Mouse (Mus musculus) midbrain, embryonic 11.5 days (tissue): ENCODE data around the gene Gm38431. TPM values are rescaled to one million over a fixed set of nuclear protein-coding genes. Genes with fewer than 3 reads are reported as not detected.

Experiments
- ATAC-seq: fragments of 200-750 bp; cut with Nextera tagmentation; 2 replicates; pipeline ENCODE4 v1.8.0; 2017; ENCODE audit warnings: moderate TSS enrichment, moderate library complexity; ENCODE audit not compliant: low FRiP score
- DNase-seq: peaks from one replicate; pipeline ENCODE4 v3.0.0; 2015; ENCODE audit warnings: low spot score; ENCODE audit errors: missing footprints
- H3K27ac ChIP-seq: fragments of 300-500 bp; sonication (generic); 2 replicates; pipeline ENCODE4 v1.5.1; 2014; ENCODE audit warnings: low read depth, low read length
- H3K27me3 ChIP-seq: fragments of 300-500 bp; sonication (generic); 2 replicates; pipeline ENCODE4 v1.6.1; 2014; ENCODE audit warnings: mild to moderate bottlenecking, low read length, moderate library complexity, mixed read lengths; ENCODE audit not compliant: control insufficient read depth, insufficient read depth
- H3K36me3 ChIP-seq: fragments of 300-500 bp; sonication (generic); 2 replicates; pipeline ENCODE4 v1.6.1; 2014; ENCODE audit warnings: mild to moderate bottlenecking, low read length, moderate library complexity, mixed read lengths; ENCODE audit not compliant: control insufficient read depth, insufficient read depth
- H3K4me1 ChIP-seq: fragments of 300-500 bp; sonication (generic); 2 replicates; pipeline ENCODE4 v1.6.1; 2014; ENCODE audit warnings: low read length; ENCODE audit not compliant: control insufficient read depth, insufficient read depth
- H3K4me2 ChIP-seq: fragments of 300-500 bp; sonication (generic); 2 replicates; pipeline ENCODE4 v1.6.1; 2014; ENCODE audit warnings: mild to moderate bottlenecking, moderate library complexity
- H3K4me3 ChIP-seq: fragments of 300-500 bp; sonication (generic); 2 replicates; pipeline ENCODE4 v1.5.1; 2014; ENCODE audit warnings: low read depth, low read length
- H3K9ac ChIP-seq: fragments of 300-500 bp; sonication (generic); 2 replicates; pipeline ENCODE4 v1.6.1; 2014; ENCODE audit warnings: low read length
- H3K9me3 ChIP-seq: fragments of 300-500 bp; sonication (generic); 2 replicates; pipeline ENCODE4 v1.6.1; 2016; ENCODE audit warnings: low read length; ENCODE audit not compliant: control insufficient read depth
- WGBS: fragments of 180-500 bp; shearing (Covaris S2); extraction: QIAGEN DNeasy Blood & Tissue Kit; methylation state at CpG from one replicate; pipeline ENCODE4 v1.1.7; 2014; 5-methylcytosine and 5-hydroxymethylcytosine counted together
- polyA plus RNA-seq: library from polyadenylated mRNA; unstranded; fragments of >200 nt; fragmentation: Nextera tagmentation; extraction: Ambion mirVana; gene quantifications from 2 replicates; pipeline ENCODE4 v1.2.1, GENCODE M21; 2014

Gm38431 gene
- 2.0 and 2.1 TPM in 2 replicates for polyA plus RNA-seq

- Histone ChIP-seq H3K4me3 (peak within 1 kb of the TSS; percentile 76), H3K36me3 (peaks cover 11% of the 10 kb centered on the region; the same call in 1 of the 2 replicates), H3K27ac (peak within 1 kb of the TSS; percentile 71), H3K27me3 (no peaks in the 10 kb centered on the region), H3K4me2 (peak within 1 kb of the TSS; percentile 89), H3K9ac (peak within 1 kb of the TSS; percentile 89), H3K4me1 (peaks cover 12% of the 10 kb centered on the region), H3K9me3 (no peaks in the 10 kb centered on the region)
- DNase-seq: peak; percentile 99
- ATAC-seq: peak; percentile 100
- under 1% methylated on average over 54 of the region's 54 CpGs for WGBS
Measured at GRCm38 (mm10) chr9:21091707-21092320, at the start of gene Gm38431, which contains the start of gene Raver1. TSS of gene Gm38431 (minus strand) at chr9:21091997. TSS of gene Raver1 (minus strand) at chr9:21092008.

GRCm38 (mm10) chr9:21138386-21138785 lies 46.6 kb upstream of the Gm38431 start:
- Histone ChIP-seq H3K4me2 (no peak overlapping the region), H3K9ac (no peak overlapping the region), H3K27ac (no peak overlapping the region), H3K36me3 (peaks cover 39% of the 10 kb centered on the region), H3K9me3 (no peaks in the 10 kb centered on the region), H3K27me3 (no peaks in the 10 kb centered on the region), H3K4me3 (no peak overlapping the region), H3K4me1 (no peaks in the 10 kb centered on the region)
- WGBS: 94% methylated on average over 4 of the region's 4 CpGs
- DNase-seq (no peak), ATAC-seq (no peak)

GRCm38 (mm10) chr9:21137229-21137628 lies 45.4 kb upstream of the Gm38431 start:
- peaks cover 28% of the 10 kb centered on the region for H3K36me3 ChIP-seq
- 0 out of 2 replicates have a peak, but pooled peaks have one; percentile 26 for ATAC-seq
- WGBS: 57% methylated on average over 3 of the region's 3 CpGs

GRCm38 (mm10) chr9:21136401-21136800 lies 44.6 kb upstream of the Gm38431 start:
- H3K4me1 ChIP-seq: no peaks in the 10 kb centered on the region
- no peak overlapping the region for H3K4me2 ChIP-seq
- no peak overlapping the region for H3K9ac ChIP-seq
- H3K27me3 ChIP-seq: no peaks in the 10 kb centered on the region
- H3K9me3 ChIP-seq: no peaks in the 10 kb centered on the region
- DNase-seq (no peak), ATAC-seq (no peak)
- no peak overlapping the region for H3K27ac ChIP-seq
- no peak overlapping the region for H3K4me3 ChIP-seq
- H3K36me3 ChIP-seq: peaks cover 22% of the 10 kb centered on the region
- WGBS: 90% methylated on average over 6 of the region's 6 CpGs

More at GRCm38 (mm10) chr9:21137229-21137628, 45.4 kb upstream of the Gm38431 start:
- H3K9me3 ChIP-seq: no peaks in the 10 kb centered on the region
- H3K9ac ChIP-seq: no peak overlapping the region
- no peak overlapping the region for H3K4me2 ChIP-seq
- H3K4me3 ChIP-seq: no peak overlapping the region
- no peaks in the 10 kb centered on the region for H3K4me1 ChIP-seq
- H3K27ac ChIP-seq: no peak overlapping the region
- peak; percentile 93 for DNase-seq
- H3K27me3 ChIP-seq: no peaks in the 10 kb centered on the region

- H3K4me3 ChIP-seq: no peak overlapping the region
- no peaks in the 10 kb centered on the region for H3K4me1 ChIP-seq
- DNase-seq: no peak
Measured at GRCm38 (mm10) chr9:21135941-21136381, 44.2 kb upstream of the Gm38431 start.

GRCm38 (mm10) chr9:21135329-21135890 lies 43.6 kb upstream of the Gm38431 start:
- WGBS: 76% methylated on average over 4 of the region's 4 CpGs
- Histone ChIP-seq H3K4me3 (no peak overlapping the region), H3K9ac (no peak overlapping the region), H3K36me3 (peaks cover 13% of the 10 kb centered on the region), H3K27me3 (no peaks in the 10 kb centered on the region), H3K27ac (no peak overlapping the region), H3K9me3 (no peaks in the 10 kb centered on the region), H3K4me1 (0 out of 2 replicates have a peak, but pooled peaks cover 3% of the 10 kb centered on the region), H3K4me2 (no peak overlapping the region)
- no peak for ATAC-seq
- DNase-seq: no peak

More at GRCm38 (mm10) chr9:21135941-21136381, 44.2 kb upstream of the Gm38431 start:
- H3K4me2 ChIP-seq: no peak overlapping the region
- no peaks in the 10 kb centered on the region for H3K9me3 ChIP-seq
- WGBS: 78% methylated on average over 1 of the region's 1 CpGs
- no peaks in the 10 kb centered on the region for H3K27me3 ChIP-seq
- no peak for ATAC-seq
- H3K9ac ChIP-seq: no peak overlapping the region
- H3K36me3 ChIP-seq: peaks cover 18% of the 10 kb centered on the region
- H3K27ac ChIP-seq: no peak overlapping the region

GRCm38 (mm10) chr9:21134595-21135328 lies 43.0 kb upstream of the Gm38431 start:
- H3K36me3 ChIP-seq: peaks cover 7% of the 10 kb centered on the region; the same call in 1 of the 2 replicates
- H3K9me3 ChIP-seq: no peaks in the 10 kb centered on the region
- 78% methylated on average over 9 of the region's 9 CpGs for WGBS
- 0 out of 2 replicates have a peak, but pooled peaks cover 4% of the 10 kb centered on the region for H3K4me1 ChIP-seq
- H3K27me3 ChIP-seq: no peaks in the 10 kb centered on the region
- H3K4me3 ChIP-seq: no peak overlapping the region
- H3K4me2 ChIP-seq: no peak overlapping the region
- ATAC-seq (no peak), DNase-seq (no peak)
- no peak overlapping the region for H3K9ac ChIP-seq
- no peak overlapping the region for H3K27ac ChIP-seq

- no peak for ATAC-seq
Measured at GRCm38 (mm10) chr9:21133064-21133707, 41.4 kb upstream of the Gm38431 start.

More at GRCm38 (mm10) chr9:21133064-21133707, 41.4 kb upstream of the Gm38431 start:
- Histone ChIP-seq H3K9ac (no peak overlapping the region), H3K27ac (no peak overlapping the region), H3K4me3 (no peak overlapping the region), H3K4me2 (no peak overlapping the region), H3K27me3 (no peaks in the 10 kb centered on the region), H3K4me1 (0 out of 2 replicates have a peak, but pooled peaks cover 4% of the 10 kb centered on the region), H3K9me3 (no peaks in the 10 kb centered on the region), H3K36me3 (no peaks in the 10 kb centered on the region)
- WGBS: 83% methylated on average over 9 of the region's 9 CpGs
- DNase-seq: no peak
